Mouse (Mus musculus) urinary bladder, adult 2 months (tissue): ENCODE data around the gene Rassf10. TPM values are rescaled to one million over a fixed set of nuclear protein-coding genes. Genes with fewer than 3 reads are reported as not detected.

Experiments
- DNase-seq: peaks from one replicate; pipeline ENCODE4 v3.0.0; 2022; ENCODE audit warnings: low spot score
- polyA plus RNA-seq: library from polyadenylated mRNA; depleted of rRNA; stranded (reverse); fragments of >200 nt; gene quantifications from 2 replicates; pipeline ENCODE4 v1.2.3, GENCODE M21; 2012

The Rassf10 gene
- polyA plus RNA-seq, 1 experiment, result 0.50 TPM

GRCm38 (mm10) chr7:112957630-112958029 lies 3.9 kb downstream of the Rassf10 start:
- DNase-seq, result no peak

- no peak for DNase-seq
These were observed 12.6 kb downstream of the Rassf10 start for GRCm38 (mm10) chr7:112966382-112966781.

DNA sequence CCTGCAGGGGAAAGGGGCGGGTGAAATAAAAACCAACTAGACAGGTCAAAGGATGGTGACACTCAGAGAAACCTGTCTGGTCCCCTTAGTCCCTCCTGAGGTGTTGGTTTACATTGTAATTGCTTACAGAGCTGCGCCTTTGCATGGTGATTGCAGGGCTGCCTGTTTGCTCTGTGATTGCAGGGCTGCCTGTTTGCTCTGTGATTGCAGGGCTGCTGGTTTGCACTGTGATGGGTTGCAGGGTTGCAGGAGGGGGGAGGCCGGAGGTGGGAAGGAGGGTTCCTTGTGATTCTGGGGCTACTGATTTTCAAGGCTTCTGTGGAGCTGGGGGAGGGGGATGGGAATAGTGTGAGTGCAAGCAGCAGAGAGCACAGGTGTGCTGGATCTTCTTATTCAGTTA lies 13.0 kb downstream of the Rassf10 start:
- DNase-seq, result no peak

DNA sequence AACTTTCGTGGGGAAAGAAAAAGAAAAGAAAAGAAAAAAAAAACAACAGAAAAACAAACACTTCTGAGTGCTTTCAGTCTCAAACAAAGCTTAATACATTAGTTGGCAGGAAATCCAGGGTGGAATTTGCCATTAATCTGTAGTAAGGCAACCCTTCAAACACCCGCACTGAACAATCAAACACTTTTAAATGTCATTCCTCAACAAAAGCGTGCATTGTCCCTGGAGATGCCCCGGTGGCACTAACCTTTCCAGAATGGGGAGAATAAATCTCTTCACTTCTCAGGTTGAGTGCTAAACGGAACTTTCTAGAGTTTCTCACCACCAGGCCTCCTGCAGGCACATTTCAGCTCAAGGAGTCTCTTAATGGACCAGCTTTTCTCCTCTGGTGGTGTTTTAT lies 29.6 kb downstream of the Rassf10 start:
- no peak for DNase-seq

- no peak for DNase-seq
These were observed 31.2 kb downstream of the Rassf10 start for GRCm38 (mm10) chr7:112984704-112985577.

DNA sequence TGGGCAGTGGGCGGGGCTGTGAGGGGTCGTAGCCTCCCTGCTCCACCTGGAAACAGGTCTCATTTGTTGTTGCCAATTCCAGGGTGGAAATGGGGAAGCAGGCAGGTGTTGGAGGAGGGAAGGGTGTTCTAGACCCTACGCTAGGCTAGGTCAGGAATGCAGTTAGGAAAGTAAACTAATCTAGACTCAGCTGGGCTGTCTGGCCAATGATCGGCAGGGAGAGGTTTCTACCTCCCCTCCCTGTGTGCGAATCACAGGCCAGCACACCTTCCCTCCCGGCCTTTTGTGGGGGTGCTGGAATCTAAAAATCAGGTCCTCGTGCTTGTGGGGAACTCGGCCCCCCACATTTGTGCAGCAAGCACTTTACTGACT lies 31.8 kb downstream of the Rassf10 start:
- no peak for DNase-seq

DNA sequence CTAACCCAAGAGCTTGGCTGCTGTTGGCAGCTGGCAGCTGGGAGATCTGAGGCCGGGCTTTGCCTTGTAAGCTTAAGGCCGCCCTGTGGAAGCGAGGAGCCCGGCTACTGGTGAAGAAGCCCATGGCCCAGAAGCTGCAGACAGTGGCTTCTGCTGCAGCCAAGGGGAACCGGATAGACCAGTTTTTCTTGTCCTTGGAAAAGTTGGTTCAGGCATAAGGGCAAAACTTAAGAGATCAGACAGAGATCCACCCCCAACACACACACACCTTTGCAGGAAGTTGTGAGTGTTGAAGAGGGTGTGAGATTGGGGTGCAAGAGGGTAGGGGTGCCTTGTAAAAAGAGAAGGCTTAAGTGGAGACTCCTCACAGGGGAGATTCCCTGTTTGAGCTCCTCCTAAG lies 39.2 kb downstream of the Rassf10 start:
- no peak for DNase-seq

DNA sequence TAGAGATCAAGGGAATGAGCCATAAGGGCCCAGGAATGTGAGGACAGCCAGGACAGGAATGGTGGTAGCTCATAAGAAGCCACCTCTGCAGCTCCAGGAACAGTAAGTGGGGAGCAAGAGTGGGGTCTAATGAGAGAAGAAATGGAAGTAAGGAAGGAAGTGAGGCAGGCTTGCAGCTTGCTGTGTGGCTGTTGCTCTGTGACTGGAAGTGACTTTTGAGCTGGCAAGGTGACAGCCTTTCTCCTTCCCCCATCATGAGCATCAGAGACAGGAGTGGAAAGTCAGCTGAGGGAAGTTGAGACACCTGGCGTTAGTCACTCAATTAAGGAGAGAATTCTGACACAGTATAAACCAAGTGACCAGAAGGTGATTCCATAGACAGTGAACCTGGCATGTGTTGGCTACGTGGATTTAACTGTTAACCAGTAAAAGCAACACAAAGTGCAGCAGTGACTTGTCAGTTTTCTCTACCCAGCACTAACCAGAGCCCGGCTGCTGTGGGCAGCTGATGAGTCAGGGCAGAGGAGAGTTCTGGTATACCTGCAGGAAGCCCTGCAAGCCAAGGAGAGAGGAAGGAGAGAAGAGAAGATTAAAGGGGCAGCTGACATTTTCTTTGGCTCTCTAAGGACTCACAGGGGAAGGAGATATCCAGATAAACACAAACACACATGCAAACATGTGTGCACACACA lies 49.9 kb downstream of the Rassf10 start:
- no peak for DNase-seq

DNA sequence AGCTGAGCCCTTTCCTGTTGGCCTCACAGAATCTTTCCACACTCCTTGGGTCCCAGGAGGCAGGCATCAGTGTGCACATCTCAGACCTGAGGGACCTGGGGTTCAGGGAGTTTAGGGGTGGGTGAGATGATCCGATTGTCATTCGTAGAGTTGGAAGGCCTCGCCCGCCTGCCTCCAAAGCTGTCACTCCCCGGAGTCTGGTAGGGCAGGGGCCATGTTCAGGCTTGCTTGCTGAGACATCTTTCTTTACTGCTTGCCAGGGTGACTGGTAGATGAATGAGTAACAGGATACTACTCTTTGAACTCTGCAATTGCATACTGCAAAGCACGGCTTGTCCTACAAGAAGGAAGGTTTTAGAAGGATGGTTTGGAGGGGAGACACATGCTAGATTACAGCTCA lies 52.0 kb downstream of the Rassf10 start:
- DNase-seq, result no peak
